Mouse (Mus musculus) MEL (cell line): ENCODE measurements around the gene Cacna1s. TPM values are rescaled to one million over a fixed set of nuclear protein-coding genes. Genes with fewer than 3 reads are reported as not detected.

Experiments
- DNase-seq: peaks from one replicate; pipeline ENCODE4 v3.0.0; 2011; ENCODE audit warnings: low read depth, low spot score
- H3K27ac ChIP-seq: 2 replicates; pipeline ENCODE4 v1.5.1; 2012; ENCODE audit warnings: low read depth, mild to moderate bottlenecking, control low read depth, low read length, moderate library complexity; ENCODE audit not compliant: control insufficient read depth
- H3K27me3 ChIP-seq, 2 experiments: fragments of 150-350 bp in 1 of 2; sonication (generic) in 1 of 2; 2 replicates each; pipeline ENCODE4 v1.6.1; 2012; ENCODE audit warnings: low read length in 2 of 2, mild to moderate bottlenecking in 2 of 2, improper control_type of control experiment in 1 of 2, moderate library complexity in 1 of 2; ENCODE audit not compliant: insufficient read depth in 2 of 2, control insufficient read depth in 1 of 2
- H3K36me3 ChIP-seq, 2 experiments: 2 replicates each; pipeline ENCODE4 v1.6.1; 2012 to 2014; ENCODE audit warnings: low read length in 2 of 2, improper control_type of control experiment in 1 of 2, inconsistent platforms in 1 of 2, mild to moderate bottlenecking in 1 of 2; ENCODE audit not compliant: insufficient read depth in 2 of 2, control insufficient read depth in 1 of 2
- H3K4me1 ChIP-seq, 2 experiments: fragments of 150-350 bp in 1 of 2; sonication (generic) in 1 of 2; 2 replicates each; pipeline ENCODE4 v1.6.1; 2012; ENCODE audit warnings: low read length in 2 of 2, improper control_type of control experiment in 1 of 2, mild to moderate bottlenecking in 1 of 2; ENCODE audit not compliant: insufficient read depth in 2 of 2, control insufficient read depth in 1 of 2
- H3K4me3 ChIP-seq, 2 experiments: fragments of 150-350 bp in 1 of 2; sonication (generic) in 1 of 2; 2 replicates each; pipeline ENCODE4 v1.5.1; 2012; ENCODE audit warnings: low read depth in 2 of 2, low read length in 2 of 2, mild to moderate bottlenecking in 2 of 2, moderate library complexity in 2 of 2, control low read depth in 1 of 2, improper control_type of control experiment in 1 of 2; ENCODE audit not compliant: control insufficient read depth in 1 of 2, insufficient read depth in 1 of 2
- H3K79me2 ChIP-seq: 2 replicates; pipeline ENCODE4 v1.6.1; 2012; ENCODE audit warnings: mild to moderate bottlenecking, low read length, moderate library complexity; ENCODE audit not compliant: control insufficient read depth, poor library complexity, insufficient read depth
- H3K9ac ChIP-seq: 2 replicates; pipeline ENCODE4 v1.6.1; 2012; ENCODE audit warnings: low read depth, mild to moderate bottlenecking, control low read depth, low read length, moderate library complexity; ENCODE audit not compliant: control insufficient read depth, poor library complexity, severe bottlenecking
- H3K9me3 ChIP-seq: fragments of 150-350 bp; sonication (generic); replicated peaks from 2 replicates; pipeline ENCODE4 v1.6.1; 2012; ENCODE audit warnings: mild to moderate bottlenecking, low read length, improper control_type of control experiment, moderate library complexity; ENCODE audit not compliant: insufficient read depth
- BHLHE40 ChIP-seq: IDR thresholded peaks from 2 replicates; pipeline ENCODE4 v1.6.1; 2012; ENCODE audit warnings: low read depth, mild to moderate bottlenecking, inconsistent platforms, low read length, improper control_type of control experiment, borderline replicate concordance
- EP300 ChIP-seq, 2 experiments: IDR thresholded peaks; 2 replicates each; pipeline ENCODE4 v1.6.1; 2011; ENCODE audit warnings: improper control_type of control experiment in 2 of 2, low read length in 2 of 2, low read depth in 1 of 2, mild to moderate bottlenecking in 1 of 2
- HCFC1 ChIP-seq: IDR thresholded peaks from 2 replicates; pipeline ENCODE4 v1.6.1; 2012; ENCODE audit warnings: low read depth, mild to moderate bottlenecking, inconsistent platforms, low read length, improper control_type of control experiment, moderate library complexity
- KAT2A ChIP-seq: conservative IDR thresholded peaks from 2 replicates; pipeline ENCODE4 v1.6.1; 2012; ENCODE audit warnings: low read depth, low read length, improper control_type of control experiment, inconsistent platforms
- MAX ChIP-seq: IDR thresholded peaks from 2 replicates; pipeline ENCODE4 v1.6.1; 2011; ENCODE audit warnings: low read length, improper control_type of control experiment
- MAZ ChIP-seq: IDR thresholded peaks from 2 replicates; pipeline ENCODE4 v1.6.1; 2012; ENCODE audit warnings: low read depth, mild to moderate bottlenecking, inconsistent platforms, low read length, improper control_type of control experiment
- MEF2A ChIP-seq: IDR thresholded peaks from 2 replicates; pipeline ENCODE4 v1.6.1; 2014; ENCODE audit warnings: low read depth, mild to moderate bottlenecking, inconsistent platforms, low read length, improper control_type of control experiment; ENCODE audit not compliant: poor library complexity, insufficient replicate concordance, severe bottlenecking; ENCODE audit errors: extremely low read depth
- MYB ChIP-seq: IDR thresholded peaks from 2 replicates; pipeline ENCODE4 v1.6.1; 2011; ENCODE audit warnings: mild to moderate bottlenecking, low read depth, low read length, improper control_type of control experiment
- NELFE ChIP-seq: IDR thresholded peaks from 2 replicates; pipeline ENCODE4 v1.6.1; 2011; ENCODE audit warnings: low read depth, low read length, improper control_type of control experiment
- RAD21 ChIP-seq: IDR thresholded peaks from 2 replicates; pipeline ENCODE4 v1.6.1; 2011; ENCODE audit warnings: mild to moderate bottlenecking, low read depth, low read length, improper control_type of control experiment
- RCOR1 ChIP-seq: IDR thresholded peaks from 2 replicates; pipeline ENCODE4 v1.6.1; 2012; ENCODE audit warnings: low read depth, mild to moderate bottlenecking, inconsistent platforms, low read length, improper control_type of control experiment
- TAL1 ChIP-seq: IDR thresholded peaks from 2 replicates; pipeline ENCODE4 v1.6.1; 2012; ENCODE audit warnings: mild to moderate bottlenecking, inconsistent platforms, low read length, moderate library complexity, mixed read lengths
- TBP ChIP-seq: IDR thresholded peaks from 2 replicates; pipeline ENCODE4 v1.8.0; 2011; ENCODE audit warnings: low read depth, low read length, improper control_type of control experiment
- TCF12 ChIP-seq: IDR thresholded peaks from 2 replicates; pipeline ENCODE4 v1.6.1; 2014; ENCODE audit warnings: low read depth, mild to moderate bottlenecking, inconsistent platforms, low read length, improper control_type of control experiment, moderate library complexity
- UBTF ChIP-seq: IDR thresholded peaks from 2 replicates; pipeline ENCODE4 v1.6.1; 2012; ENCODE audit warnings: low read depth, mild to moderate bottlenecking, inconsistent platforms, low read length, improper control_type of control experiment, moderate library complexity, borderline replicate concordance; ENCODE audit not compliant: insufficient read depth
- USF2 ChIP-seq, 2 experiments: IDR thresholded peaks; 2 replicates each; pipeline ENCODE4 v1.6.1; 2011 to 2012; ENCODE audit warnings: improper control_type of control experiment in 2 of 2, low read length in 2 of 2, borderline replicate concordance in 1 of 2, inconsistent platforms in 1 of 2, low read depth in 1 of 2, mild to moderate bottlenecking in 1 of 2; ENCODE audit not compliant: insufficient read depth in 1 of 2
- ZC3H11A ChIP-seq: IDR thresholded peaks from 2 replicates; pipeline ENCODE4 v1.6.1; 2012; ENCODE audit warnings: low read depth, mild to moderate bottlenecking, inconsistent platforms, low read length, improper control_type of control experiment
- ZKSCAN1 ChIP-seq: IDR thresholded peaks from 2 replicates; pipeline ENCODE4 v1.6.1; 2012; ENCODE audit warnings: low read depth, mild to moderate bottlenecking, inconsistent platforms, low read length, improper control_type of control experiment, moderate library complexity
- ZMIZ1 ChIP-seq: IDR thresholded peaks from 2 replicates; pipeline ENCODE4 v1.6.1; 2012; ENCODE audit warnings: low read depth, mild to moderate bottlenecking, inconsistent platforms, low read length, improper control_type of control experiment, moderate library complexity
- polyA plus RNA-seq, 2 experiments: library from polyadenylated mRNA; stranded (reverse) in 1 of 2; unstranded in 1 of 2; fragments of >175 nt in 1 of 2; fragments of >200 nt in 1 of 2; gene quantifications; 2 replicates each; pipeline versions ENCODE4 v1.2.1 to v1.2.4; 2012; ENCODE audit warnings: low replicate concordance in 2 of 2, low read depth in 1 of 2; ENCODE audit not compliant: insufficient read length in 2 of 2, insufficient read depth in 1 of 2, missing spikeins in 1 of 2
- total RNA-seq: library from RNA; depleted of rRNA; stranded (reverse); fragments of 300-350 nt; gene quantifications from 2 replicates; pipeline ENCODE4 v1.2.3, GENCODE M21; 2012

The Cacna1s gene
- total and polyA plus RNA-seq, 3 experiments = not detected

- Histone ChIP-seq H3K9ac (no peak overlapping the region), H3K4me3 (no peak overlapping the region), H3K36me3 (peaks cover 0 to 12% of the 10 kb centered on the region in 2 experiments; a peak in 2 of 4 replicates), H3K27ac (no peak overlapping the region), H3K27me3 (no peaks in the 10 kb centered on the region), H3K79me2 (no peaks in the 10 kb centered on the region), H3K4me1 (peaks cover 2 to 13% of the 10 kb centered on the region in 2 experiments; a peak in 3 of 4 replicates), H3K9me3 (no peaks in the 10 kb centered on the region)
- DNase-seq = peak; percentile 30
- no peak for TF ChIP-seq UBTF
- no peak for TF ChIP-seq ZC3H11A
- peak; percentile 43; the same call in 1 of the 2 replicates for TF ChIP-seq BHLHE40
- TF ChIP-seq KAT2A = no peak
- TF ChIP-seq TCF12 = no peak
- TF ChIP-seq EP300 (IDR thresholded peaks at IDR 0.05; ENCODE audit: low read depth in 1 of 2, low read length in 2 of 2) = peak in 1 of 2 experiments; percentile 34; a peak in 1 of 4 replicates
- no peak for TF ChIP-seq ZMIZ1
Observed at GRCm38 (mm10) chr1:136047894-136048293, 4.7 kb upstream of the Cacna1s start.

- Histone ChIP-seq H3K36me3 (peaks cover 0 to 12% of the 10 kb centered on the region in 2 experiments; a peak in 2 of 4 replicates), H3K27me3 (no peaks in the 10 kb centered on the region; a peak in 1 of 4 replicates), H3K9ac (no peak within 1 kb of the TSS)
- TF ChIP-seq MYB = no peak
- no peak for TF ChIP-seq MAZ
- no peak for TF ChIP-seq TBP
- TF ChIP-seq MAX = no peak
- TF ChIP-seq ZKSCAN1 = no peak
- TF ChIP-seq TCF12 = no peak
- TF ChIP-seq, all 39 proteins: peak for 0
- Histone ChIP-seq H3K79me2 (no peaks in the 10 kb centered on the region), H3K9me3 (no peaks in the 10 kb centered on the region), H3K4me1 (peaks cover 2 to 13% of the 10 kb centered on the region in 2 experiments; a peak in 3 of 4 replicates), H3K4me3 (no peak within 1 kb of the TSS), H3K27ac (no peak within 1 kb of the TSS)
- DNase-seq = no peak
Observed at GRCm38 (mm10) chr1:136050312-136051012, 2.1 kb upstream of the Cacna1s start, which contains the start of gene Ascl5. Gene Ascl5 (plus strand): TSS chr1:136050804.

GRCm38 (mm10) chr1:136051013-136051315 is 1.6 kb upstream of the Cacna1s start:
- no peak overlapping the region for H3K4me3 ChIP-seq
- H3K79me2 ChIP-seq = no peaks in the 10 kb centered on the region
- no peak overlapping the region for H3K9ac ChIP-seq
- no peak overlapping the region for H3K27ac ChIP-seq
- H3K4me1 ChIP-seq = peaks cover 2 to 13% of the 10 kb centered on the region in 2 experiments; a peak in 3 of 4 replicates
- TF ChIP-seq BHLHE40 (no peak), RAD21 (no peak), ZC3H11A (no peak), NELFE (no peak), RCOR1 (no peak), USF2 (IDR thresholded peaks at IDR 0.05; ENCODE audit: borderline replicate concordance in 1 of 2, insufficient read depth in 1 of 2, low read depth in 1 of 2, low read length in 2 of 2) (no peak), HCFC1 (no peak), MEF2A (no peak), TAL1 (no peak), TBP (no peak)
- H3K36me3 ChIP-seq = peaks cover 0 to 12% of the 10 kb centered on the region in 2 experiments; a peak in 2 of 4 replicates
- H3K27me3 ChIP-seq = no peaks in the 10 kb centered on the region; a peak in 1 of 4 replicates
- no peak for DNase-seq
- H3K9me3 ChIP-seq = no peaks in the 10 kb centered on the region
